Mouse (Mus musculus): ENCODE measurements at regions not wholly inside any gene's neighbourhood (a gene's known extent, or its start where the extent isn't known, plus 50 kb on each side); places are given as distances from the start of the nearest gene placed in this dataset.

GRCm38 (mm10) chr9:61660191-61660590 is 254.2 kb downstream of the Rplp1 start:
- intact Hi-C loops (cut with DNase I), result no loop called here
- no peak for DNase-seq

DNA sequence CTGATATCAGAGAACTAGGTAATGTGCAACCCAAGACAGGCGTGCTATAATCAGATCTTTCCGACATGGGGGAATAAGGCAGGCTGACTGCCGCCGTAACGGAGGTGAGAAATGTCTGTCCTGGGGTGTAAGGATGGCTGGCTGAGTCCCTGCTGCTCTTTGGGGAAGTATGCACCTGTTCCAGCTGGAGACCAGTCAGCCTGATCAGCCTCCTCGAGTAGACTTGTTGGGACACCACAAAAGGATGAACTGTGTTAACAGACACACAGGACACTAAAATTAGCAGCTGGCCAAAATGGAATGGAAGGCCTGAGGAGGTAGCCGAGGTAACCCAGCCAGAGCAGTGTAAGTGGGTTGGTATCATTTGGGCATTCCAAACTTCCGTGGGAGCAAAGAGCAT is 256.3 kb downstream of the Rplp1 start:
- intact Hi-C loops (cut with DNase I), result loop anchor here (5.0 kb wide), 1 partner anchor 346 kb away; no protein-coding TSS in a partner anchor
- DNase-seq, result peak in 1 of 2 experiments; percentile 11

DNA sequence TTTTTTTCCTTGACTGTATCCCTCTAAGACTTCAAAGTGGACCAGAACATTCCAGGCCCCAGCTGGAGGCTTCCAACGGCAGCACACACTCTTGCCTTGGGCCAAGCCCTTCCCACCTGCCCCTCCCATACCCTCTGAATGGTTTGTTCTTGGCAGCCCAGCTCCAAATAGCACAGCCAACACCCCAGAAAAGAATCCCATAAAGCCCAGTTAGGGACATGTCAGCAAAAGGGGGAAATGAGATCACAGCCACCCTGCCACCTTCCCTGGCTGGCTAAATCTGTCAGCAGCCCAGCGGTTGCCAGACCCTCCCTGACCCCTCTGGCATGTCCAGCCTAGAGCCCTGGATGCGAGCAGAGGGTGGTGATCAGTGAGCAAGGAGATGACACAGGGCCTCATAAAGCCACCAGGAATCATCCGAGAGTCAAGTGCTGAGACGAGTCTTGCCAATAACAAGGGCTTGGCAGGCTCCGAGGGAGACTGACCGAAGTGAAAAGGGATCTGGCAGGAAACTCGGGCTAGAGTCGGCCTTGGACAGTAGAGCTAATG is 258.8 kb downstream of the Rplp1 start:
- DNase-seq, result peak; percentile 81 to 83
- intact Hi-C loops (cut with DNase I), result loop anchor here (1.0 to 5.0 kb wide), 3 partner anchors 9 to 343 kb away; no protein-coding TSS in a partner anchor

DNA sequence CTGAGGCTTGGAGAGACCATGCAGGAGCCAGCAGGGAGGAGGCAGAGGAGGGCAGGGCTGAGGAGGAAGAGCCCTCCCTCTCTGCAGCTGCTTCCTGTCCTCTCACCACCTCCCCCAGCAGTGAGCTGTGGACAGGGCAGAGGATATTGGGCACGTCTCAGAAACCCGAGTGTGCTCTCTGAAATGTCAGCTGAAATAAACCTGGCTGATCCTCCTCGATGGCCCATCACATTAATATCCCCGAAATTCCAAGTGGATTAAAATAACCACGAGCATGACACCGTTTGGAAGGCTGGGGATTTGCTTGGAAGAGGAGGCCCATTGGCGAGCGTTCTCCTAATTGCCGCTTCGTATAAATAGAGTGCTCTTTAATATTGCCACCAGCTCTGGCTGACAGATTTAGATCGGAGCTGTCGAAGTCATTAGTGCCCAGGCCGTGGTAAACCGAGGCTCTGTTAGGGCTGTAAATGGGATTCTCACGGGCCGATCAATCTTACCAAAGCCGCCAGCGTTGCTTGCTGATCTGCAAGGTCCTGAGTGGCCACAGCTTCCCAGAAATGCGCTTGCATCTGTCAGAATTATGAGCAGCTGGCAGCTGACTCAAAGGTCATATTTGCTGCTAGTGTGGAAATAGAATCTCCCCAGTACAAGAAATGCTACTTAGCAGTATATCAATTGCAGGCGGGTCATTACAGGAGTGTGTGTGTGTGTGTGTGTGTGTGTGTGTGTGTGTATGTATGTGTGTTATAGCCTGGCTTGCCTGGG is 268.5 kb downstream of the Rplp1 start:
- peak; percentile 53 to 59 for DNase-seq
- intact Hi-C loops (cut with DNase I), result loop anchor here (1.0 kb wide), 1 partner anchor 9 kb away; no protein-coding TSS in a partner anchor

DNA sequence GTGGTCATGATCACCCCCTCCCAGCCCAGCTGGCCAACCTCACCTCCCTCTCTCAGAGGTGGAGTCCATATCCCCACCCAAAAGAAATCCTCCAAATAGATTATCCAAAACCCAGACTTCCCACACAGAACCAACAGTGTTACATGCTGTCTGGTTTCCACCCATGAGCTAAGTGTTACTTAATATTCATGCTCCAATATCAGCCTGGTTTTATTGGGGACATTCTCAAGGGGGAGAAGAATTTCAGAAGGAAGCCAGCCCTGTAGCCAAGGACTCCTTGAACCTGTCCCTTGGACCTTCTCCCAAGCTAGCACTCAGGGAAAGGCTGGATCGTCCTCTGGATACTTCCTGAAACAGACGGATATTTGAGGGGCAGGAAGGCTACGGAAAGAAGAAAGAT is 268.6 kb downstream of the Tle3 start:
- intact Hi-C loops (cut with DNase I), result no loop called here
- DNase-seq, result peak in 1 of 2 experiments; percentile 18

DNA sequence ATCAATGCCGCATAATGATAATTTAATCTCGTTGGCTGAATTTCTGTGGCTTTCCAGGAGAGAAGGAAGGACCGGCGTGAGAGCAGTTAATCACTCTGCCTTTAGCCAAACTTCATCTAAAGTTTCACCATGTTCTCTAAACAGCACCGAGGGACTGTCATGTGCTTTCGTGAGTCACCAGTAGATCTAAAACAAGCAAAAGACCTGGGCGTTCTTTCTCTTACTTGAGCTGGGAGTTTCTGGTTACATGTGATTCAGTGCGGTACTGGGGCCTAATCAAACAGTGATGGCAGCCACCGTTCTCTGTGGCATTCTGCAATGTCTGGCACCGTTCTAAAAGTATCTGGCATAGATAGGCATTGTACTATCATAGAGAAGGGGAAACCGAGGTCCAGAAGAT is 266.7 kb downstream of the Tle3 start:
- intact Hi-C loops (cut with DNase I), result no loop called here
- DNase-seq, result no peak

DNA sequence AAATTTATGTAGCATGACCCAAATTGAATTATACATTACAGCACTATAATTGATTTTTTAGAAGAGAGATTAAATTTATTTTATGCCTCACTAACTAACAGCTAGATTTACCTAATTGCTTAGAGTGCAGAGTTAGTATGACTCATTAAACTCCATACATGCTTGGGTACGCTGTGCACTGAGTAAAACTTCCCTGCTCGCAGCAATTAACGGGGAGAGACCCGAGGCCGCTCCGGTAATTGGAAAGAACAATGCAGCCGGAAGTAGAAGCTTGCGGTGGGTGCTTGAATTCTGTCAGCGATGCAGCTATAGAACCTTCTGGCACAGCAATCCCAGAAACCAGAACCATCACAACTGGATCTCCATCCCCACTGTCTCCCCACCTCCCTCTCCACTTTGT is 261.8 kb downstream of the Tle3 start:
- DNase-seq, result no peak
- intact Hi-C loops (cut with DNase I), result no loop called here

GRCm38 (mm10) chr9:61632602-61633001 is 260.4 kb downstream of the Tle3 start:
- no peak for DNase-seq
- intact Hi-C loops (cut with DNase I), result no loop called here

GRCm38 (mm10) chr9:61631097-61631496 is 258.9 kb downstream of the Tle3 start:
- no peak for DNase-seq
- intact Hi-C loops (cut with DNase I), result no loop called here

DNA sequence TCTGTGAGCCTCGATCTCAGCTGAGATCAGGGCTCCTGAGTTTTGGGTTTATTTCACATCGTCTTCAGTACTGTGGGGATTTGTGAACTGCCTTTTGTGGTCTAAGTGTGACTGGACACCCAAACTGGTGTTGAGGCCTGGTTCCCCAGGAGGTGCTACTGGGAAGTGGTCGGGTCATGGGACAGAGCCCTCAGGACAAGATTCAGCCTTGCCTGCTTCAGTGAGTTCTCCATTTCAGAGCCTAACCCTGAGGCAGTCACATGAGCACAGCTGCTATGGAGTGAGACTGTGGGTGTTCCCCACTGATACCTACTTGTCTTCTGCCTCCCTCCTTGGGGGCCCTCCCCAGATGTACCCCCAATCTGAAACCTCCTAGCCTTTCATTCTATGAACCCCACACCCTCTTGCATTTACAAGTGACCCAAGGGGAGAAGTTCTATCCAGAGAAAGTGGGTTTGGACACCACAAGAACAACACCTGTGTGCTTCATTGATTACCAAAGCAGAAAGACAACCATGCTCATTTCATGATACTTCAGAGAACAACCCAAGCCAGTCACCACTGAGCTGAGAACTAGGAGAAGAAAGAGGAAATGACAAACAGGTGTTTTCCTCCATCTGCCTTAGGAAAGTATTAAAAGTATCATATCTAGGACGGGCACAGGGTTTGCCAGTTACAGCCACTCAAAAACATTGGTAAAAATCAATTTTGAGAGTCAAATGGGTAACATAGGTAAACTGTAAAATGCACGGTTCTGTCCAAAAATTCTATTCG is 255.8 kb downstream of the Tle3 start:
- no peak for DNase-seq
- intact Hi-C loops (cut with DNase I), result no loop called here

DNA sequence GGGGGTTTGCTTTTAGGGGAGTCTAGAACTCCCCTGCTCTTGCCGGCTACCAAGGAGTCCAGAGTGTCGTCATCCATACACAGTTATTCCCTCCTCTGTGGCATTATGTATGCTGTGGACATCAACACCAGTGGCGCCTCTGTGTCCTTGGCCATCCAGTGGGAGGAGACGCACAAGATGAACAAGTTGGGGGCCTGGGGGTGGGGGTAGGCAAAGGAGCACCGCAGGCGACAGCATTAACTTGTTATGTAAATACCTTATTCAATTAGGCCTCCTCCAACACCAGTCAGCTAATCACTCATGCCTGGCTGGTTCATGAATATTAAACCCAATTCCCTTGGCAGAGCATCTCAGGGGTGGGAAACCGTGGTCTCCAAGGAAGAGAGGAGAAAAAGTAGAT is 250.8 kb downstream of the Tle3 start:
- intact Hi-C loops (cut with DNase I), result no loop called here
- no peak for DNase-seq

DNA sequence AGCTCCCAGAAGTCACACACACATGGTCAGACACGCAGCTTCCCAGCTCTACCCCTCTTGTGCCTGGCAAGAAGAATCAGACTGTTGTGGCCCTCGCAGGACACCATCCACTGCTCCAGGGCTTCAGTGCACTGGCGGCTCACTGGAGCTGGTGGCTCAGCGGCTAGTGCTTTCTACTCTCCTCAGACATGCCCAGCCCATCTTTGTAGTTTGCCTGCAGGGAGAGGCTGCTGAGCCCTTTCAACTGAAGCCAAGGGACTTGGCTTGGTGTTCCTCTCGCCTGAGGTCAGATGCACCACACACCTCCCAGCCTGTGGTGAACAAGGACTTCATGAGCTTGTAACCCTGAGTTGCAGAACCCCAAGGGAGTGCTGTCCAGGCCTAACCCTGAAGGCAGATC is 249.8 kb downstream of the Tle3 start:
- intact Hi-C loops (cut with DNase I), result no loop called here
- no peak for DNase-seq

GRCm38 (mm10) chr9:61620786-61621185 is 248.6 kb downstream of the Tle3 start:
- DNase-seq, result no peak

DNA sequence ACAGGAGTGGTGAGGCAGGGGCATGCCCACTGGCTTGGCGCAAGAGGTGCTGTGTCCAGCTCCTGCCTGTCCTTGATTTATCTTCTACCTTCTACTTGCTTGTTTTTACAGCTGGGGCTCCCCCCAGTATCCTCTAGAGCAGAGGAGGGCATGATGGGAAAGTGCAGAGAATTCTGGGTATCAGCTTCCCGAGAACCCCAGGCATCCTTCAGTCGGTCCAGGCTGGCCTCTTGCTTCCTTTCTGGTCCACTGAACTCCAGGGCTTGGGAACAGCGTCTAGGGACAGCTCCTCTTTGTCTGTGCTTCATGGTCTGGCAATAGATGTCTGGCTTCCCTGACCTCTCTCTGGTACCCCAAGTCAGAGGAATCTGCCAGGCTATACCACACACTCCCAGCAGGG is 247.9 kb downstream of the Tle3 start:
- intact Hi-C loops (cut with DNase I), result no loop called here
- no peak for DNase-seq

More at GRCm38 (mm10) chr9:61620786-61621185, 248.6 kb downstream of the Tle3 start:
- intact Hi-C loops (cut with DNase I), result no loop called here

- peak; percentile 50 to 53 for DNase-seq
Observed at GRCm38 (mm10) chr9:61618510-61619249, 246.5 kb downstream of the Tle3 start.

DNA sequence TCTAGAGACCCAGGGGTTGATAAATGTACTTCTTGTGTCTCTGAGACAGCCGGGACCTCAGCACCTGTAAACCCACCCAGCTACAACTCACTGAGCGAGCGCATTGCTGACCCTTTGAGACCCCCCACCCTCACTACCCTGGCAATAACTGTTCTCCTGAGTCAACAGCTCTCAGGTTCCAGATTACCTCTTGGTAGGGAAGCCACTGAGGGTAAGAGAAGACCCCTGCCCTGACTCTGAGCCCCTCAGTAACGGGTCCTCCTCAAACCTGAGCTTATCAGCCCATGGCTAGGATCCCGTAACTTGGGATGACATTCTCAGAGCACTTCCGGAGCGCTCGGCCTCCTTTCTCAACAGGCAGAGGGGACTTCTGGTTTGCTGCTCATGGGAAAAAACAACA is 245.8 kb downstream of the Tle3 start:
- intact Hi-C loops (cut with DNase I), result no loop called here
- no peak for DNase-seq

More at GRCm38 (mm10) chr9:61618510-61619249, 246.5 kb downstream of the Tle3 start:
- intact Hi-C loops (cut with DNase I), result no loop called here

DNA sequence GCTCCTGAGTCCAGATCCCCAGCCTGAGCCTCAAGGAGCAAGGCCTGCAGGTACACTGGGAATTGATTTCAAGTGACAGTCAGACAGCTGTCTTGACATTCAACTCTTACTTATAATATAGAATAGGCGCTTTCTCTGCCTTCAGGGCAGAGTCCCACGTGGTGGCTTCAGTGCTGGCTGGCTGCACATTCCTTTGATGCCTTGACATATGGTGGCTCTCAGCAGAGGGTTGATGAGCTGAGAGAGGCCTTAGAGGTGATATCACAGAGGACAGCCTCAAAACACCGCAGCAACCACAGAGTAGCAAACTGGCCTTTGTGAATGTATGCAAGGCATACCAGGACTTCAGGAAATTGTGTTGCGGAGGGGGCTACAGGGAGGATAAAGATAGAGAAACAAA is 243.4 kb downstream of the Tle3 start:
- no peak for DNase-seq
- intact Hi-C loops (cut with DNase I), result no loop called here

- DNase-seq, result no peak
- intact Hi-C loops (cut with DNase I), result no loop called here
Observed at GRCm38 (mm10) chr9:61607576-61607975, 235.4 kb downstream of the Tle3 start.

- no peak for DNase-seq
- intact Hi-C loops (cut with DNase I), result no loop called here
Observed at GRCm38 (mm10) chr9:61602353-61602978, 230.3 kb downstream of the Tle3 start.

DNA sequence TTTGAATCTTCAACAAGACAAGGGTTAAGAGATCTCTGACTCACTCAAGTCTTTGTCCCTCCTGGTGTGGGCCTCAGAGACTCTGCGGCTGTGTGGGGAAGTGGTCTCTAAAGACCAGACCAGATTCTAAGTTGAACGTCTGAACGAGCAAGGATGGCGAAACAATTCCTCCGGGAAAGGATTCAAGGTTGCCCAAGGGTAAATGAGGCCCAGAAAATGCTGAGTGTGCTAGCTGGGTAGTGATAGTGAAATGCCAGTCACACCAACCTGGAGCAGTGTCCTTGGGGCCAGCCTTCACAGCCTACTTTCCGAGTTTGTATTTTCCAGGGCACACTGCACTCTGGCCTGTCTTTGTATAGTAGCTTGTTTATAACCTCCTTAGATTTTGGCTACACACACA is 229.7 kb downstream of the Tle3 start:
- no peak for DNase-seq
- intact Hi-C loops (cut with DNase I), result no loop called here
